Mouse (Mus musculus): ENCODE data around the gene Hectd2. TPM values are rescaled to one million over a fixed set of nuclear protein-coding genes. Genes with fewer than 3 reads are reported as not detected.

Gene Hectd2
- polyA plus RNA-seq (2016; fragmentation: Nextera tagmentation; extraction: Ambion mirVana) = 1.8 TPM in 2 replicates

GRCm38 (mm10) chr19:36554046-36554784 is at the start of gene Hectd2:
Hectd2 (plus strand) TSS chr19:36554639.
- WGBS = 15% methylated on average over 91 of the region's 92 CpGs
- Histone ChIP-seq H3K36me3 (no peaks in the 10 kb centered on the region), H3K27ac (peak within 1 kb of the TSS; percentile 89), H3K4me1 (peaks cover 11% of the 10 kb centered on the region), H3K9me3 (replicated peaks) (no peaks in the 10 kb centered on the region), H3K27me3 (ENCODE audit: low read depth, poor library complexity, severe bottlenecking) (peaks cover 33% of the 10 kb centered on the region), H3K4me3 (peak within 1 kb of the TSS; percentile 78)
- peak; percentile 71 for DNase-seq (ENCODE audit: low spot score)

DNA sequence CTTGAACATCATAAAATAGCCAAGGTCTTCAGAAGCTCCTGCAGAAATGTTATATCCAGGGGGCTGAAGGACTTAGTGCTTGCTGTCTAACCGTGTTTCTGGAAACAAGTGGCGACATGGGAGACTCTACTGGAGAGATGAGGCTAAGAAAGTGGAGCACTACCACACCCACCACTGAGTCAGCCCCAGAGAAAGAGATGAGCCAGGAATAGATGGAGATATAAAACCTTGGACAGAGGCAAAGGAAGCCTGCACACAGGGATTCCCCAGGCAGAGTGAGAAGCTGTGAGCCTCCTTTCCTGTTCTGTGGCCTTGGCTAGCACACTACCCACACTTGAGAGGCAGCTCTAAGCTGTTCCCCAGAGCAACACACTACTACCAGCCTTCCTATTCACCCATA is 49.7 kb upstream of the Hectd2 start:
- 88% methylated on average over 2 of the region's 2 CpGs for WGBS
- no peak for DNase-seq (ENCODE audit: low spot score)
- H3K36me3 ChIP-seq = no peaks in the 10 kb centered on the region
- H3K27me3 ChIP-seq (ENCODE audit: low read depth, poor library complexity, severe bottlenecking) = no peaks in the 10 kb centered on the region
- no peak overlapping the region for H3K4me3 ChIP-seq
- no peaks in the 10 kb centered on the region for H3K4me1 ChIP-seq
- no peaks in the 10 kb centered on the region for H3K9me3 ChIP-seq (replicated peaks)
- H3K27ac ChIP-seq = no peak overlapping the region

DNA sequence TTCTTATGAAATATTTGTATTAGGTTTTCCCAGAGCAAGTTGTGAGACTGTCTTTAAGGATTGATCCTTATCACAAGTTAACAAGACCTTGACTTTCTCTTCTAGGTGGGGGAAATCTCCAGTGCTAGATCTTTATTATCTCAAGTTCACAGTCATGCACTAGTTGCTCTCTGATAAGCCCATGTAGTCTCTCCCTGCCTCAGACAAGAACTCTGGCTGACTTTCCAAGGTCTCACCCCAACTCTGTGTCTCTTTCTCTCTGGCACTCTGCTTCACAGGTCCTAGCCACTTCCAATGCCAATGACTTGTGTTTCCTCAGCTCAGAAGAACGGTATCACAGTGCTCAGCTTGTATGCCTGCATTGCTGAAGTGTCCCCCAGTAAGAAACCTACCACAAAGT is 43.1 kb upstream of the Hectd2 start:
- Histone ChIP-seq H3K9me3 (replicated peaks) (no peaks in the 10 kb centered on the region), H3K4me1 (no peaks in the 10 kb centered on the region), H3K4me3 (no peak overlapping the region), H3K27me3 (ENCODE audit: low read depth, poor library complexity, severe bottlenecking) (no peaks in the 10 kb centered on the region), H3K27ac (no peak overlapping the region), H3K36me3 (no peaks in the 10 kb centered on the region)
- WGBS = 83% methylated on average over 1 of the region's 1 CpGs
- DNase-seq (ENCODE audit: low spot score) = no peak

DNA sequence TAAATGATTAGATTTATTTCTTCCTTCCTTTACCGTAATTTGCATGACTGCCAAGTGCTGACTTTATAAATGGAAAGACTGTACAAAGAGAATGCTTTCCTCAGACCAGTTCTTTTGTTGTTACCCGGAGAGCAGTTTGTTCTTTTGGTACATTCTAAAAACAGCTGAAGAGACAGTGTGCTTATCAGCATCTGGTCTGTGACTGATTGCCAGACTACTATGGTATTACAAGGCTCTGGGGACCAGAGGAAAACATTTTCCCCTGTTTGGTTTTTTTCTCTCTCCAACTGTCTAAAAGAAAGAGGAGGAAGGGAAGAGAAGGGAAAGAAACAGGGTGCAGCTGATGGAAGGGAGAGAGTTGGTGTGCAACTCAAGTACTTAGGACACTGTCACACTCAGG is 36.0 kb upstream of the Hectd2 start:
- WGBS = 76% methylated on average over 2 of the region's 2 CpGs
- H3K27me3 ChIP-seq (ENCODE audit: low read depth, poor library complexity, severe bottlenecking) = no peaks in the 10 kb centered on the region
- no peaks in the 10 kb centered on the region for H3K36me3 ChIP-seq
- H3K4me3 ChIP-seq = no peak overlapping the region
- H3K4me1 ChIP-seq = no peaks in the 10 kb centered on the region
- no peaks in the 10 kb centered on the region for H3K9me3 ChIP-seq (replicated peaks)
- DNase-seq (ENCODE audit: low spot score) = no peak
- H3K27ac ChIP-seq = no peak overlapping the region

DNA sequence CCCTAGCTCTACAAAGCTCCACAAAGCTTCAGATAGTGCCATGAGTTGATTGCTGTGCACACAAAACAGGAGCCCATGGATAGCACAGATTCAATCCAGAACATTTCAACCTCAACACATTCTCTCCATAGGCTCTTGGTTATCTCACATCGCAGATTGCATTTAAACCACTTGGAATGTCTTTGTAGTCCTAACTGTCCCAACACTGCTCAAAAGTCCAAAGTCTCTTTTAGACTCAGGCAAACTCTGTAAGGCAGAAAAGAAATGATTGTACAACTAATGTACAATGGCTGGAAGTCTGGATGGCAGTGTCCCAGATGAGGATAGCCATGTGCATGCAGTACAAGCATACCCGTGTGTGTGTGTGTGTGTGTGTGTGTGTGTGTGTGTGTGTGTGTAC is 32.9 kb upstream of the Hectd2 start:
- Histone ChIP-seq H3K27ac (no peak overlapping the region), H3K4me3 (no peak overlapping the region), H3K27me3 (ENCODE audit: low read depth, poor library complexity, severe bottlenecking) (no peaks in the 10 kb centered on the region), H3K9me3 (replicated peaks) (no peaks in the 10 kb centered on the region), H3K4me1 (no peaks in the 10 kb centered on the region), H3K36me3 (no peaks in the 10 kb centered on the region)
- DNase-seq (ENCODE audit: low spot score) = no peak
- 89% methylated on average over 2 of the region's 2 CpGs for WGBS

- no peaks in the 10 kb centered on the region for H3K27me3 ChIP-seq (ENCODE audit: low read depth, poor library complexity, severe bottlenecking)
- H3K36me3 ChIP-seq = no peaks in the 10 kb centered on the region
- WGBS = 70% methylated on average over 3 of the region's 3 CpGs
- no peaks in the 10 kb centered on the region for H3K9me3 ChIP-seq (replicated peaks)
- H3K4me3 ChIP-seq = no peak overlapping the region
- no peaks in the 10 kb centered on the region for H3K4me1 ChIP-seq
- H3K27ac ChIP-seq = no peak overlapping the region
- no peak for DNase-seq (ENCODE audit: low spot score)
These were observed 31.8 kb upstream of the Hectd2 start for GRCm38 (mm10) chr19:36522558-36523195.

DNA sequence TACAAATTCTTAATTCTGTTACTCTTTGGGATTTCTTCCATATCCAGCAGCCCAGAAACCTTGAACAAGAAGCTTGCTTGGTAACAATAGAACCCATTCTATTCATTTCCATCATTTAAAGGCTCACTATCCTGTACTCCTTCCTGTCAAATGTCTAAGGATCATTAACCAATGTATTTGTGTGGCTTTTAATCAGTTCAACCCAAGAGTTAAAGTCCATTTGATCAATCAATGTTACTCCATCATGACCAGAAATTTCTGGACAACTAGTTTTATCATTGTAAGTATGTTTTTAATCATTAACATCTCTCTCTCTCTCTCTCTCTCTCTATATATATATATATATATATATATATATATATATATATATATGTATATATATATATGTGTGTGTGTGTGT is 29.4 kb upstream of the Hectd2 start:
- Histone ChIP-seq H3K27me3 (ENCODE audit: low read depth, poor library complexity, severe bottlenecking) (no peaks in the 10 kb centered on the region), H3K9me3 (replicated peaks) (no peaks in the 10 kb centered on the region), H3K4me1 (no peaks in the 10 kb centered on the region), H3K27ac (no peak overlapping the region), H3K4me3 (no peak overlapping the region), H3K36me3 (no peaks in the 10 kb centered on the region)
- no peak for DNase-seq (ENCODE audit: low spot score)

GRCm38 (mm10) chr19:36533082-36533481 is 21.4 kb upstream of the Hectd2 start:
- DNase-seq (ENCODE audit: low spot score) = no peak
- Histone ChIP-seq H3K4me1 (peaks cover 12% of the 10 kb centered on the region), H3K27ac (no peak overlapping the region), H3K9me3 (replicated peaks) (no peaks in the 10 kb centered on the region), H3K4me3 (no peak overlapping the region), H3K36me3 (no peaks in the 10 kb centered on the region), H3K27me3 (ENCODE audit: low read depth, poor library complexity, severe bottlenecking) (peaks cover 13% of the 10 kb centered on the region; the same call in 1 of the 2 replicates)
- 64% methylated on average over 5 of the region's 5 CpGs for WGBS

- Histone ChIP-seq H3K4me3 (peak overlapping the region; percentile 17), H3K27me3 (ENCODE audit: low read depth, poor library complexity, severe bottlenecking) (peaks cover 13% of the 10 kb centered on the region; the same call in 1 of the 2 replicates), H3K36me3 (no peaks in the 10 kb centered on the region), H3K4me1 (peaks cover 12% of the 10 kb centered on the region), H3K27ac (peak overlapping the region; percentile 63), H3K9me3 (replicated peaks) (no peaks in the 10 kb centered on the region)
- 37% methylated on average over 17 of the region's 17 CpGs for WGBS
- DNase-seq (ENCODE audit: low spot score) = peak; percentile 42
These were observed 20.3 kb upstream of the Hectd2 start for GRCm38 (mm10) chr19:36534011-36534765.

GRCm38 (mm10) chr19:36534766-36535140 is 19.7 kb upstream of the Hectd2 start:
- Histone ChIP-seq H3K27ac (0 out of 2 replicates have a peak overlapping the region, but pooled peaks have one; percentile 63), H3K36me3 (no peaks in the 10 kb centered on the region), H3K4me3 (no peak overlapping the region), H3K4me1 (peaks cover 12% of the 10 kb centered on the region), H3K27me3 (ENCODE audit: low read depth, poor library complexity, severe bottlenecking) (peaks cover 13% of the 10 kb centered on the region; the same call in 1 of the 2 replicates), H3K9me3 (replicated peaks) (no peaks in the 10 kb centered on the region)
- no peak for DNase-seq (ENCODE audit: low spot score)
- 68% methylated on average over 8 of the region's 8 CpGs for WGBS

- Histone ChIP-seq H3K9me3 (replicated peaks) (no peaks in the 10 kb centered on the region), H3K27me3 (ENCODE audit: low read depth, poor library complexity, severe bottlenecking) (peaks cover 13% of the 10 kb centered on the region; the same call in 1 of the 2 replicates), H3K27ac (no peak overlapping the region), H3K36me3 (no peaks in the 10 kb centered on the region), H3K4me3 (no peak overlapping the region), H3K4me1 (peaks cover 12% of the 10 kb centered on the region)
- no peak for DNase-seq (ENCODE audit: low spot score)
- 62% methylated on average over 2 of the region's 2 CpGs for WGBS
These were observed 19.3 kb upstream of the Hectd2 start for GRCm38 (mm10) chr19:36535186-36535585.

DNA sequence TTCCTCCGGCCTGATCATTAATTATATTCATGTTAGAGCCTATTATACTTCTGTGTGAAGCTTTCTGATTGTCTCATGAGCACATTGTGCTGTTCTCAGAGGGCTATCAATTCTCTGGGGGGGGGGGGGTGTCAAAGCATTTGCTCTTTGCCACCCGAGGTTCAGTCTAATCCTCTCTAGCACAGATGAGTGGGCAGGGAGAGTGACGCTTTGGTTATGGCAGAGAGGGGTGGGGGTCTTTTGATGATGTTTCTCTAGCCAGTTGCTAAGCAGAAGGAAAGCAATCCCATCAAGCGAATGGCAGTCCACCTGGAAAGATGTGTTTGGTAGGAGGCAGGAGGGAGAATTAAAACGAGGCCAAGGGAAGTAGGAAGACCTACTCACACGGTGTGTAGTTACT is 18.6 kb upstream of the Hectd2 start:
- peaks cover 12% of the 10 kb centered on the region for H3K4me1 ChIP-seq
- no peak for DNase-seq (ENCODE audit: low spot score)
- WGBS = 64% methylated on average over 6 of the region's 6 CpGs

GRCm38 (mm10) chr19:36536929-36537328 is 17.5 kb upstream of the Hectd2 start:
- DNase-seq (ENCODE audit: low spot score) = no peak
- no peak overlapping the region for H3K27ac ChIP-seq
- no peaks in the 10 kb centered on the region for H3K36me3 ChIP-seq
- WGBS = 86% methylated on average over 11 of the region's 11 CpGs
- H3K27me3 ChIP-seq (ENCODE audit: low read depth, poor library complexity, severe bottlenecking) = peaks cover 13% of the 10 kb centered on the region; the same call in 1 of the 2 replicates
- no peaks in the 10 kb centered on the region for H3K9me3 ChIP-seq (replicated peaks)
- peaks cover 12% of the 10 kb centered on the region for H3K4me1 ChIP-seq
- H3K4me3 ChIP-seq = no peak overlapping the region

More for the DNA sequence above, 18.6 kb upstream of the Hectd2 start:
- Histone ChIP-seq H3K4me3 (no peak overlapping the region), H3K27me3 (ENCODE audit: low read depth, poor library complexity, severe bottlenecking) (peaks cover 13% of the 10 kb centered on the region; the same call in 1 of the 2 replicates), H3K36me3 (no peaks in the 10 kb centered on the region), H3K27ac (no peak overlapping the region), H3K9me3 (replicated peaks) (no peaks in the 10 kb centered on the region)

Data from limb, embryonic 10.5 days (tissue).